Mouse (Mus musculus) frontal cortex, adult (tissue): ENCODE measurements around the gene Gfra4.

ENCODE experiments used
- ATAC-seq: cut with Nextera tagmentation; 2 replicates; pipeline ENCODE4 v1.9.2; 2017; ENCODE audit warnings: mild to moderate bottlenecking, moderate library complexity, mixed read lengths; ENCODE audit not compliant: low TSS enrichment

The Gfra4 gene

DNA sequence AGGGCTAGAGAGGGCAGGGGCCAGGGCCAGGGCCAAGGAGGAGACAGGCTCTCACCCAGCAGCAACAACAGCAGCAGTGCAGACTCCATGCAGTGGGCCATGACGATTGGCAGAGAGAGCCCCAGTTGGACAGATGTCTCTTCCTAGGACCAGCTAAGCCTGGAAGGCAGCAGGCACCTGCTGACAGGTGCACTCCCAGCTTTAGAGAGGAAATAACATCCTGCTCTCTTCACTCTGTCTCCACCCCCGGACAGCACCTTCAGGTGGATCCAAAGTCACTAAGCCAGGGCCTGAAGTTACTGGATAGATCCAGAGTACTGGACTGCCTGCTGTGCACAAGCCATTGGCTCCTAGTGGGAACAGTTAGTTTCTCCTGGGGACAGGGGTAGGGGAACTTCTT, at the start of gene Gfra4:
Gfra4 (minus strand) TSS at position 101 of the 400 bp plus-strand sequence.
- no peak for ATAC-seq

DNA sequence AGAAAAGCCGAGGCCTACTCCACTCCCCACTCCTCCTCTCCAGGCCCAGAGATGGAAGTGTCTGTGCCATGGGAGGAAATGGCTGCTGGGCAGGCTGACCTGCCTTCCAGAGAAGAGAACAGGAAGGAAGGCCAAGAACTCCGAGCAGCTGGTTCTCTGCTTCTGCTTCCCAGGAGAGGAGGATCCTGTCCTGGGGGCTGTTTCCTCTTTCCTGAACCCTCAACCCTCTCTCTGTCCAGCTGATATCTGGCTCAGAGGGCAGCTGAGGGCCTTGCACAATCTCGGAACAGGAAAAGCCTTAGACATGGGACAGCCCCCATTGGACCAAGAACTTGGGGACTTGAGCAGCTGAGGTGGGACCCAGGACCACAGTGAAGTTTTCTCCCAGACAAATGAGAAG, 48.0 kb upstream of the Gfra4 start:
- no peak for ATAC-seq

DNA sequence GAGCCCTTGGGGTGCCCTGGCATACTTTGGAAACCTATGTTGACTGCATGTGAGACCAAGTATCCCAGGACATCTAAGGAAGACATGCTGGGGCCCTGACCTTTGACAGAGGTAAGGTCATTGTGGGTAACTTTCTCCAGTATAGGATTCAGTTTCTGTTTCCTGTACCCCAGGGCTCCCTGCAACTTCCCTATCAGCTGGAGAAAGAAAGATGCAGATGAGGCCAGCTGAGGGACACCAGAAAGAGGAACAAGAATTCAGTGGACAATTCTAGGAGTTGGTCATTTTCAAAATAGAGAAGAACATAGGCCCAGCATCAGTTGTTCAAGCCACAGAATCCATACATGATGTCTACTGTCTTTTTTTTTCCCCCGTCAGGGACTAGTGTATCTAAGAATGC, 46.7 kb upstream of the Gfra4 start:
- no peak for ATAC-seq

DNA sequence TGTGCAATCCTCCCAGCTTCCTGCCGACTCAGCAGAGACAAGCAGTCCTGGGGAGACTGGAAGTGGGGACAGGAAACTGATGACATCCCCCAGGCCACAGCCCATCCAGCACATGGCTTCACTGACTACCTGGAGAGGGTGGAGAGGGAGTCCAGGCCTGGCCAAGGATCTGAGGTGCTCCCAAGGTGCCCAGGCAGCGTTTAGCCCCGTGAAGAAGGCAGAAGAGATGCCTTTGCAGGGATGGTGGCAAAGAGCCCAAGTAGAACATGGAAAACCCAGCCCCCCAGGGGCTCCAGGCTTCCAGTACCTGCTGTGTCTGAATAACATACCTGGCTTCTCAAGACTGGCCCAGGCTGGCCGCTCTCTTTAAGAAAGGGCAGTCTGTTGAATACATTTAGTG, 45.7 kb upstream of the Gfra4 start:
- no peak for ATAC-seq

DNA sequence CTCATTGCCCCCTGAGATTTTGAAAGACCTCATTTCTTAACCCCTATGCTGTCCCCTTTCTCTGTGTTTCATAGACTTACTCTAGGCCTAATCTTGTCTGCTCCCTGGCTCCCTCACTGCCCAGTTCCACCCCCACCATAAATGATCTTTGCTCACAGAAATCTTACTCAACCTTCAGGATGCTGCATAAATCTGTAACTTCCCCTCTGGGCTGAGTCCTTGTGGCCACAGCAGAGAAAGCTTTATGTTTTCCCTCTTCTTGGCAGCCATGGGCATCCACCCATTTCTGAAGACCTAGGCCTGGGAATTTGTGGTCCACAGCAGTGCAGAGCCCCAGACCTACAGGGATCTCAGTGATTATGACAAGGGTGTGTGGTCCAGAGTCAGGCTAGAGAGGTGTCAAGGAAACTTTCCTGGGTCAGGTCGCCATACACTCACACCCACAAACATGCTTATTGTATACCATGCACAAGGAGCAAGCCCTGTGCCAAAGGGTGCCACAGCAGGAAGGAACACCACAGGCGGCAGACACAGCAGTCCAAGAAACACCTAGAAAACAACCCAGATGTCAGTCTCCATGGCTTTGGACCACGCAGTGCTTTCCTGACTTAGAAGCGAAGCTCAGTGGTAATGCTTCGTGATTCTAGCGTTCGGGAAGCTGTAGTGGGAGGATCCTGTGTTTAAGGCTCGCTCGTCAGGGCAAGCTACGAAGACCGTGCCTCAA, 43.9 kb upstream of the Gfra4 start, which contains the start of gene Siglec1:
Siglec1 (minus strand) TSS at position 99 of the 724 bp plus-strand sequence.
- ATAC-seq: no peak

DNA sequence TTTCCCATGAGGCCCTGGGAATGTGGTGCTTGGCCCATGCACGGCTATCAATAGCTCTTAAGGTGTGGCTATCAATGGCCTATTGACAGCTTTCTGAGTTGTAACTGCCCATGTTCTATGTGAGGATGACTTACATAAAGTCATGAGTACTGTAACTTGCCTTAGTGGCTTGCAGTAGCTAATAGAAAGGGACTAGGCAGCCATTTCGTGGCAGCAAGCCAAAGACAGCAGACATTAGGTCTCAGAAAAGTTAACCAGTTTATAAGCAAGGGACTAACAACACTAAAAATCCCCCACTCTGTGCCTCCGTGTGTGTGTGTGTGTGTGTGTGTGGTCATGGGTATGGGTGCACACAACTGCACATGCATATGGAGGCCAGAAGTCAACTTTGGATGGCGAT, 41.3 kb upstream of the Gfra4 start:
- no peak for ATAC-seq

DNA sequence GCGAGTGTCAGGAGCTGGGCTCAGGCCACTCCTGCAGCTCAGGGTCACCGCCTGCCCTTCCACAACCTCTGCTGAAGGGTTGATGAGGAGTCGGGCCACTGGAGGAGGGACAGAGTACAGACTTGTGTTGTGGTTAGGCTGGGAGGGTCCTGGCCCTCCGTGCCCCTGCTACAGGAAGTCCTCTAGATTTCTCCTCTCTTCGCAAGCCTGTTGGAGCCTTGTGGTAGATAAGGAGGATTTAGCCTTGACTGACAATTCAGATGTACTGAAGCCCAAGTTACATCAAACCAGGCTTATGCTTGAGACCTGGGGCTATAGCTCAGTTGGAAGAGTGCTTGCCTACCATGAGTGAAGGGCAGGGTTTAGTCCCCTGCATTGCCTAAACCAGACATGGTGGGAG, 37.6 kb upstream of the Gfra4 start:
- ATAC-seq: no peak

DNA sequence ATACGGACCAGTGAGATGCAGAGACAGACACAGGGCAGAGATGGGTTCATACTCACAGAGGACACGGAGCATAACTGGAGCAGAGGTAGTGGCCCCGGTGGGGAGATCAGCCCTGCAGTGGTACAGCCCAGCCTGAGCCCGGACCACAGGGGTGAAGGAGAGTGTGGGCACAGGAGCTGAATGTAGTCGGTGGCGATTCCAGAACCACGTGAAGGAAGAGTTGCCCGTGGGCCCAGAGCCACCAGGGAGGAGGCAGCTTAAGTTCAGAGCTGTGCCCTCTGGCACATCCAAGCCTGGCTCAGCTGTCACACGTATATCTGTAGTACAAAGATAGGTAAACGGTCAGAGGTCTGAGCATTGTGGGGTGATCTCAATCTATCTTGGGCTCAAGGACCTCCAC, 29.6 kb upstream of the Gfra4 start:
- no peak for ATAC-seq

DNA sequence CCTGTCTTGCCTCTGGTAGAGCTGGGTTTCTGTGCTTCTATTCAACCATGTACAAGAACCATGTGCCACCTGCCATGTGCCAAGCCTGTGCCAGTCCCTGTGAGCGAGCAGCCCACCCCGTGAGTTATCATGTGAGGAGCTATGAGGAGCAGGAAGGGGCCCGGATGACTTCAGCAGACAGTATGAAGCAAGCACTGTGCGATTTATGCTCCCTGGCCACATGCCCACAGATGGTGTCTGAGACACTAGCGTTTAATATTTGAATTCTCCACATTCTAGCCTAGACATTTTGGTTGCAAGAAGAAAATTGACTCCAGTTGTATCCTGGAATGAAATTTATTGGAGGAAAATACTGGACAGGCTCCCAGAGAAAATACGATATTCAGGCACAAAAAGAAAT, 24.6 kb upstream of the Gfra4 start:
- no peak for ATAC-seq

DNA sequence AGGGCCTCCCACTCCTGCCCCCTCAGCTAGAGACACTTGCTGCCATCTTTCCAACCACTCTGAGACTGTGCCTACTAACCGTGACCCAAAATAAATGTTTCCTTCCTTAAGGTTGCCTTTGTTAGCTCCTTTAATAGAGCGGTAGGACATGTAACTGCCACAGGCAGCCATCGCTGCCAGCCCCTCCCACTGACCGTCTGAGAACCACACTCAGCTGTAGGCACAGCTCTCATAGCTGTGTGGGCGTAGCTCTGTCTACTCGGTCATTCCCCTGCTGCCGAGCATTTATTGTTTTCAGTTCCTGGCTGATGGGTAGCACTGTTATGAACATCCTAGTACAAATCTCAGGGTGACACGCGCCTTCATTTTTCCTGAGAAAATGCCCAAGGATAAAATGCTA, 23.5 kb upstream of the Gfra4 start:
- ATAC-seq: peak; percentile 53; the same call in 1 of the 2 replicates

DNA sequence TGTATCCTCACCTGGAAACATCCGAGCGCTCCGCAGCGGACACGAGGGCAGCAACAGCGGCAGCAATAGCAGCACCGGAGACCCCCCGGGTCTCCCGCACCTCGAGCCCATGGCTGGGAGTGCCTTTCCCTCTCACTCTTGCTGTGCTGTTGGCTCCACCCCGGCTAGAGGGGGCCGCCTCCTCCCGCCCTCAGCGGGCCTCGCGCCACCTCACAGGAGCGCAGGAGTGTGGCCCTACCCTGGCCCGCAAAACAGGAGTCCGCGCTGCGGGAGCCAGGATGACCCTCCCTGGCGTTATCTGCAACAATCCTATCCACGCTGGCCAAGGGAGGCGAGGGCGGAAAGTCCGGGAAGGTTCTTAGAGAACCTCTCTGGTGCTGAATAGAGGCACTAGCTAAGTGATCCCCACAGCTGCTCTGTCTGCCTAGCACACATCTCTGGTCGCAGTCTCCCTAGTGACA, 20.5 kb upstream of the Gfra4 start, which contains the start of gene Adam33:
Adam33 (minus strand) TSS at position 411 of the 461 bp plus-strand sequence.
- no peak for ATAC-seq

DNA sequence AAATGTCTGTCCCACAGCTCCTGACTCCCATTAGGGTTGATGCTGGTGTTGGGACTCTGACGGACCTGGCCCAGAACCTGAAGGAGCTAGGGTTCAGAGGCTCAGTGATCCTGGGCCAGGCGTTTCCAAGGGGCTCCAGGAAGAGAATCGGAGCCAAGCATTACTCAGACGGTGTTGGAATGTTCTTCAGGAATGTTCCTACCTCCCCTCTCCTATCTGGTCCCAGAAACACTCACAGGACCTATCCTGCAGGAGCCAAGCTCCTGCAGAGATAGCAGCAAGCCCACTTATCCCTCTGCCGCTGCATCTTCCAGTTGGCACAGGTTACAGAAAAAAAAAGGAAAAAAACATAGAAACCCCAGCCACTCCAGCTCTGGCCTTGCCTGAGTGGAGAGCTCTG, 18.7 kb upstream of the Gfra4 start:
- no peak for ATAC-seq

DNA sequence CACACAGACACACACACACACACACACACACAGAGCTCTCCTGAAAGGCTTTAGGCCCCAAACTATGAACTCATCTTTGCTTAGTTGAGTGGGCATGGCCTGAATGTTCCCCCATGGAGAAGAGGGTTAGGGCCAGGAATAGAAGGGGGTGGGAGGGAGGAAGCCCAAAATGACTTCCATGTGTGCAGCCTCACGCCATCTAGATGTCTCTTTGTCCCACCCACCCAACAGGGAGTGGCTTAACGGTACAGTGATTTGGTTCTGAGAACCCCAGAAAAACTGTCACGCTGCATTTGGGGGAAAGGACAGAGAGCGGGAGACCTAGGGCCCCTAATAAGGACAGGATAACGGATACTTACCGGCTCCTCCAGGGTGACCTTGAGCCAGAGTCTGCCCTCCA, 17.9 kb upstream of the Gfra4 start:
- peak; percentile 28; the same call in 1 of the 2 replicates for ATAC-seq

DNA sequence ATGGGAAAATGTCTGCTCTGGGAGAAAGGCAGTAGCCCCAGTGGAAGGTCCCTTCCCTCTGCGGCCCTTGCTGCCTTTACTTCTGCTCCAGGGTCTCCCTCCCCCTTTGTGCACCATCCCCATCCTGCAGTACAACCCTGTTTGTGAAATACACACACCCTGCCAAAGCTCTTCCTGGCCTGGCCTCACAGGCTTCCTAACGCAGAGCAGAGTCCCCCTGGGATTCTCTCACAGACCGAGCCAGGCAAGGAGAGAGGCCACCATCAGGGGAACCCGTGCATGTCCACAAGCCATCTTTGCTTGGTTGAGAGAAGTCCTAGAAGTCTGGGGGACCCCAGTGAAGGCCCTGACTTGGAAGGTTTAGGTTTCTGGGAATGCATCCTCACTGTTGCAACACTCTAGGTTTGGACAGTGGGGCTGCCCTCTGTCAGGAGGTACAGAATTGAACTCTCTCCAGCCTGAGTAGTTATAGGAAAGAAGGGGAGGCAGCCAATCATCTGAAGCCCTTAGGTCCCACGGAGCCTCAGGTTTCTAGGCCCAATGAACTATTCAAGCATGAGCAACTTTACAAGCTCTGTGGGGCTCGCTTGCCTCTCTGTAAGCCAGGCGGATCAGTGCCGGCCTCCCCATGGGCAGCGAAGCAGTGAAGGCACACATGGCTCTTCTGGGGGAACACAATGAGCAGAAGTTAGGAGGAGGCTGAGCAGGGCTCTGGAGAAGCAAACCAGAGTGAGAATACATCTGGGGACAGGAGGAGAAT, 17.1 kb upstream of the Gfra4 start:
- ATAC-seq: no peak

DNA sequence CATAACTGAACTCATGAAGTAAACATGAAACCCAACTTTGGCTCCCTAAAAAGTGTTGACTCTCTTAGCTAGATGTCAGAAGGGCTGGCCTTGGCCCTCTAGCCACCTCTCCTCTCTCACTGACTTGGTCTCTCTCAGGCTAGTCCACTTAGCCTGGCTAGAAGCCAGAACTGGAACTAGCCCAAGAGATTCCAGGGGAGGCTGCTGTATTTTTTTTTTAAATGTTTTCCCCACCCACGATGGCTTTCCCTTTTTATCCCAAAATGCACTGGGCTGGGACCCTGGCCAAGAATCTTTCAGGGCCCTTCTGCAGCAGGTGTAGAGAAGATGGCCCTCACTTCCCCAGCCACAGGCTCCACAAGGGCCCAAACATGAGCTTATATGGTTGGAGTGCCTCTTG, 16.5 kb upstream of the Gfra4 start:
- no peak for ATAC-seq

DNA sequence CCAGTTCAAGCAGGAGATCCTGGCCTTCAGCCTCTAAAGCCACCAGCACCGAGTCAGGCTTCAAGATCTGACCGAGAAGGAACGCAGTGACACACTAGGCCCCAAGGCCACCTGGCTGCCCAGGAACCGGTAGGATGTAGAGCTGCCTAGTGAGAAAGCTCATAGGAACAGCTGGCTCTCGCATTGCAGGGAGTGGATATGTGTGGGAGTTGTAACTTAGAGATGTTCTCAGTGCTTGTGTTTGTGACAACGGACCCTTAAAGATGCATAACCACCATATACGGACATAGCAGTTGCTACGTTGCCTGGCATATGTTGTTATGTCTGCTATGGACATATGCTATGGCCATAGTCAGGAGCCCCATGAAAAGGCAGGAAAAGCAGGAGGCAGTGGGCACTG, 15.8 kb upstream of the Gfra4 start:
- 0 out of 2 replicates have a peak, but pooled peaks have one; percentile 12 for ATAC-seq

DNA sequence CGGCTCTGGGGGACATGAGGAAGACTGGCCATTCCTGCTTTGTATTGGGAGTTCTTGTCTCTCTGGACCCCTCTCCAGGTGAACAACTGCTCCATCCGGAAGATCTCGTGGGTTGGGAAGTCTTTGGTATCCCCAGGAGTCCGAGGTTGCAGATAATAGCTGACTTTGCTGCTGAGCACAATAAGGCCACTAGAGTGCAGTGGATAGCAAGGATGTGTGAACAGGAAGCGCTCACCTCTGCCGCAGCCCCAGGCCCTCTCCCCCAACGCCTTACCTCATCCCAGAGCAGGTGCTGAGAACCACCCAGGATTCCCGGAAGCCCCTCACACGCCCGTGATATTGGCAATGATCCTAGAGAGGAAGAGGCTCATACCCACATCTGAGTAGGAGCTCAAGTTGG, 13.3 kb upstream of the Gfra4 start:
- peak; percentile 33; the same call in 1 of the 2 replicates for ATAC-seq

DNA sequence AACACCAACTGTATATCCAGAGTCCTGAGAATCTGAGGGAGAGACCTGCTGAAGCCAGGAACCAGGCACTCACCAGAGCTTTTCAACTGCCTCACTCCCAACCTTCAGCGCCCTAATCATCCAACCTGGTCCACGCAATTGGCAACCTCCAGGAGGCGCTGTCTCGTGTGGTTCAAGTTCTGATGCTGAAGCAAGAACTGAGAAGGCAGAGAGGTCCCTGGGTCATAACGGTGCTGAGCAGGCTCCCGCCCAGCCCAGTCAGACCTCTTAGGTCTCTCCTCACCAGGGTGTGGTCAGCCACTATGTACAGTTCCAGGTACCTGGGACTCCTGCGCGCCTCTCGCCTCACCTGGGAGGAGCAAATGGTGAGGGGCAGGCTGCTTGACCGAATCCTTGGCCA, 12.7 kb upstream of the Gfra4 start:
- peak; percentile 18; the same call in 1 of the 2 replicates for ATAC-seq

DNA sequence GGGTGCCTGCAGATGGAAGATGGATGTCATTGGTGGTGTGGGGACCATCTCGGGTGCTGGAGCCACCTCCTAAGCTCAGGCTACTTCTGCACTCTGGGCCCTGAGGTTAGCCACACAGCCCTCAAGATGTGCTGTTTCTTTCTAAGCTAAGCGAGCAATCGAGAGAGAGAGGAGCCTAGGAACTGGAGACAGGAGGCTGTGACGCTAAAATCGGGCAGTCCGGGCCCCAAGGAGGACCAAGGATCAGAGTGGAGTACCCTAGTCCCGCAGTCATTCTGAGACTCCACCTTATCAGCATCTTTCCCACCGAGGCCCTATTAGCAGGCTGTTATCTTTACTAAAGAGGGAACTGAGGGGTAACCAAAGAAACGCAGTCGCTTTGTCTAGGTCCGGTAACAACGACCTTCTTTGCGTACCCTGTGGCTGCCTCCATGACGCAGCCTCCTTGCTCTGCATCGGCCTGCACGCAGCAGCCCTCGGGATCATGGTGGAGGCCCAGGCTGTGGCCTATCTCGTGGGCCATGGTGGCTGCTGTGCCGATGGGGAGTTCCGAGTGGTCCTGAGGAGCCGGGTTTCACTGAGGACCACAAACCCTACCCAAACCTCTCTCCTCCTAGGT, 11.9 kb upstream of the Gfra4 start:
- no peak for ATAC-seq

DNA sequence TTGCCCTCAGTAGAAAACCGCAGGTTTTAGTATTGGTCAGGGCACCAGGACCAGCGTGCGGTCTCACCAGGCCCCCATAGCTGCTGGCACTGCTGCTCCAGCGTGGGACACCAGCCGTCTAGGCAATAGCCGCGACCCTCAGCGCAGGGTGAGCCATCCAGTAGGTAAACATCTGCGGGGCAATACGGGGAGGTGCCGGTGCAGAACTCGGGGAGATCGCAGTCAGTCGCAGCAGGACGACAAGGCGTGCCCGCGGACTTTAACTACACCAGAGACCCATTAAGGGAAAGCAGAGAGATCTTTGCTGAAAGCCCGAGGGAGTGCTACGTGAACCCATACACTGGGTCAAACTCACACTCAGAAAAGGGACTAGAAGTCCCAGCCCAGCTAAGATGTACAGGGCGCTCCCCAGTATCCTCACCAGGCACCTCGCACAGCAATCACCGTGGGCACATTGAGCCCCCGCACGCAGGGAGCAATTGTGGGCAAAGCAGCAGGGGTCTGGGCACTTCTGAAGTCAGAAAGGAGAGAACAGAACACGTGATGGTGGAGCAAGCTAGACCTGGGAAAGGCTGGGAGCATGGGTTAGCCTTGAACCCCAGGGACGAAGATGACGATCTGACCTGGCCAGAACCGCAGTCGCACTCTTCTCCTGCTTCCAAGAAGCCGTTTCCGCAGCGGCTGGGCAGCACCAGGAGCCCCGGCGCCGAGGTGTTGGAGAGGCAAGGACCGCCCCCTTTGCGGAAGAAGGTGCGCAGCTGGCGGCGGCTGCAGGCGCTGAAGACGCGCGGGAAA, 11.2 kb upstream of the Gfra4 start:
- no peak for ATAC-seq

DNA sequence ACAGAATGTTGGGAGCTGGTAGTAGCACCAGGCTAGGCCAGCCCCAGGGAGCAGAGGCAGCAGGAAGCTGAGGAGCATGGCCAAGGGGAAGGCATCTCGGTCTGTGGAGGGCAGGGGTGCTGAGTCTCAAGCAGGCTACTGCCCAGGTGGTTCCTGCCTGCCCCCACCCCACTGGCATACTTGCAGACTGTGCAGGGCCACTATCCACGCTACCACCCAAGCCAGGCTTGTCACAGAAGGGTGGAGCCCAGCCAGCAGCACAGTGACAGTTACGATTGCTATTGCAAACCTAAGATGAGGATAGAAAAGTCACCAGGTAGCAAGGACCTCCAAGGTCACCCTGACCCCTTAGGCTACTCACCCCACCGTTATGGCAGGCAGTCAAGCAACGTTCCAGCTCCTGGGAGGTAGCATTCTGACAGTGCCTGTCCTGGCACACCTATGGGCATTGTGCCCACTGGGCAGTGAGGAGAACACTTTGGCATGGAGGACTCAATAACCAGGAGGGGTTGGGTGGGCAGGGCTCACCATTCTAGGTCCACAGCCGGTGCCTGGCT, 10.1 kb upstream of the Gfra4 start:
- no peak for ATAC-seq
